Mouse (Mus musculus): ENCODE data around the gene Alkbh8. TPM values are rescaled to one million over a fixed set of nuclear protein-coding genes. Genes with fewer than 3 reads are reported as not detected.
"Not testable (repeated sequence)": the region's sequence is repeated elsewhere in the genome, so short reads cannot be mapped to it uniquely, and the experiment has no call there.

Alkbh8 gene
- 63.8 and 63.9 TPM in 2 replicates for polyA plus RNA-seq (2015; fragmentation: Nextera tagmentation; extraction: Ambion mirVana)

- Histone ChIP-seq H3K4me1 (replicated peaks; ENCODE audit: control insufficient read depth, insufficient read depth, low read length) (peaks cover 5% of the 10 kb centered on the region), H3K9ac (replicated peaks; ENCODE audit: low read depth, low read length) (peak within 1 kb of the TSS; percentile 80), H3K36me3 (ENCODE audit: control insufficient read depth, insufficient read depth) (peaks cover 2% of the 10 kb centered on the region; the same call in 1 of the 2 replicates), H3K4me2 (ENCODE audit: low read length) (peak within 1 kb of the TSS; percentile 67), H3K27me3 (replicated peaks; ENCODE audit: control insufficient read depth, insufficient read depth, low read length) (no peaks in the 10 kb centered on the region), H3K4me3 (replicated peaks; ENCODE audit: low read length) (peak within 1 kb of the TSS; percentile 57), H3K27ac (ENCODE audit: low read length) (peak within 1 kb of the TSS; percentile 82), H3K9me3 (ENCODE audit: control insufficient read depth, low read length) (no peaks in the 10 kb centered on the region)
- peak; percentile 98 for ATAC-seq
- 2% methylated on average over 20 of the region's 20 CpGs for WGBS
These were observed at the start of gene Alkbh8 for GRCm38 (mm10) chr9:3334962-3335767. Alkbh8 (plus strand) TSS chr9:3335140.

- no peak for ATAC-seq
- no peaks in the 10 kb centered on the region for H3K4me1 ChIP-seq (replicated peaks; ENCODE audit: control insufficient read depth, insufficient read depth, low read length)
- no peaks in the 10 kb centered on the region for H3K36me3 ChIP-seq (ENCODE audit: control insufficient read depth, insufficient read depth)
- no peak overlapping the region for H3K27ac ChIP-seq (ENCODE audit: low read length)
- H3K9ac ChIP-seq (replicated peaks; ENCODE audit: low read depth, low read length) = no peak overlapping the region
- no peak overlapping the region for H3K4me3 ChIP-seq (replicated peaks; ENCODE audit: low read length)
- H3K4me2 ChIP-seq (ENCODE audit: low read length) = no peak overlapping the region
- no peaks in the 10 kb centered on the region for H3K27me3 ChIP-seq (replicated peaks; ENCODE audit: control insufficient read depth, insufficient read depth, low read length)
- no peaks in the 10 kb centered on the region; the same call in 1 of the 2 replicates for H3K9me3 ChIP-seq (ENCODE audit: control insufficient read depth, low read length)
These were observed 25.6 kb upstream of the Alkbh8 start for GRCm38 (mm10) chr9:3309292-3309836.

GRCm38 (mm10) chr9:3310016-3310415 is 24.9 kb upstream of the Alkbh8 start:
- no peak overlapping the region for H3K4me3 ChIP-seq (replicated peaks; ENCODE audit: low read length)
- no peaks in the 10 kb centered on the region; the same call in 1 of the 2 replicates for H3K9me3 ChIP-seq (ENCODE audit: control insufficient read depth, low read length)
- H3K27ac ChIP-seq (ENCODE audit: low read length) = no peak overlapping the region
- no peak overlapping the region for H3K9ac ChIP-seq (replicated peaks; ENCODE audit: low read depth, low read length)
- no peak overlapping the region for H3K4me2 ChIP-seq (ENCODE audit: low read length)
- H3K36me3 ChIP-seq (ENCODE audit: control insufficient read depth, insufficient read depth) = no peaks in the 10 kb centered on the region
- H3K27me3 ChIP-seq (replicated peaks; ENCODE audit: control insufficient read depth, insufficient read depth, low read length) = no peaks in the 10 kb centered on the region
- 85% methylated on average over 2 of the region's 2 CpGs for WGBS
- H3K4me1 ChIP-seq (replicated peaks; ENCODE audit: control insufficient read depth, insufficient read depth, low read length) = no peaks in the 10 kb centered on the region
- no peak for ATAC-seq

GRCm38 (mm10) chr9:3327342-3328053 is 7.4 kb upstream of the Alkbh8 start:
- H3K9me3 ChIP-seq (ENCODE audit: control insufficient read depth, low read length); H3K27ac ChIP-seq (ENCODE audit: low read length); H3K4me2 ChIP-seq (ENCODE audit: low read length); H3K27me3 ChIP-seq (replicated peaks; ENCODE audit: control insufficient read depth, insufficient read depth, low read length); H3K36me3 ChIP-seq (ENCODE audit: control insufficient read depth, insufficient read depth); H3K4me3 ChIP-seq (replicated peaks; ENCODE audit: low read length); H3K4me1 ChIP-seq (replicated peaks; ENCODE audit: control insufficient read depth, insufficient read depth, low read length); ATAC-seq; H3K9ac ChIP-seq (replicated peaks; ENCODE audit: low read depth, low read length): not testable (repeated sequence)
- 67% methylated on average over 9 of the region's 9 CpGs for WGBS

- Histone ChIP-seq H3K4me1 (replicated peaks; ENCODE audit: control insufficient read depth, insufficient read depth, low read length) (no peaks in the 10 kb centered on the region), H3K4me2 (ENCODE audit: low read length) (no peak overlapping the region), H3K9me3 (ENCODE audit: control insufficient read depth, low read length) (no peaks in the 10 kb centered on the region), H3K4me3 (replicated peaks; ENCODE audit: low read length) (no peak overlapping the region), H3K27me3 (replicated peaks; ENCODE audit: control insufficient read depth, insufficient read depth, low read length) (no peaks in the 10 kb centered on the region), H3K9ac (replicated peaks; ENCODE audit: low read depth, low read length) (no peak overlapping the region), H3K36me3 (ENCODE audit: control insufficient read depth, insufficient read depth) (no peaks in the 10 kb centered on the region), H3K27ac (ENCODE audit: low read length) (no peak overlapping the region)
- 74% methylated on average over 3 of the region's 3 CpGs for WGBS
- ATAC-seq = no peak
These were observed 6.8 kb upstream of the Alkbh8 start for GRCm38 (mm10) chr9:3328054-3328595.

- Histone ChIP-seq H3K9me3 (ENCODE audit: control insufficient read depth, low read length) (no peaks in the 10 kb centered on the region), H3K36me3 (ENCODE audit: control insufficient read depth, insufficient read depth) (no peaks in the 10 kb centered on the region), H3K4me1 (replicated peaks; ENCODE audit: control insufficient read depth, insufficient read depth, low read length) (no peaks in the 10 kb centered on the region), H3K4me2 (ENCODE audit: low read length) (no peak overlapping the region), H3K27me3 (replicated peaks; ENCODE audit: control insufficient read depth, insufficient read depth, low read length) (no peaks in the 10 kb centered on the region), H3K27ac (ENCODE audit: low read length) (no peak overlapping the region), H3K4me3 (replicated peaks; ENCODE audit: low read length) (no peak overlapping the region), H3K9ac (replicated peaks; ENCODE audit: low read depth, low read length) (no peak overlapping the region)
- no peak for ATAC-seq
These were observed 4.6 kb upstream of the Alkbh8 start for GRCm38 (mm10) chr9:3330319-3330718.

- ATAC-seq = no peak
- Histone ChIP-seq H3K9me3 (ENCODE audit: control insufficient read depth, low read length) (no peaks in the 10 kb centered on the region), H3K9ac (replicated peaks; ENCODE audit: low read depth, low read length) (no peak overlapping the region), H3K4me3 (replicated peaks; ENCODE audit: low read length) (no peak overlapping the region), H3K4me1 (replicated peaks; ENCODE audit: control insufficient read depth, insufficient read depth, low read length) (no peaks in the 10 kb centered on the region), H3K27me3 (replicated peaks; ENCODE audit: control insufficient read depth, insufficient read depth, low read length) (no peaks in the 10 kb centered on the region), H3K36me3 (ENCODE audit: control insufficient read depth, insufficient read depth) (no peaks in the 10 kb centered on the region), H3K4me2 (ENCODE audit: low read length) (no peak overlapping the region), H3K27ac (ENCODE audit: low read length) (no peak overlapping the region)
- WGBS = 77% methylated on average over 3 of the region's 3 CpGs
These were observed 4.1 kb upstream of the Alkbh8 start for GRCm38 (mm10) chr9:3330737-3331384.

GRCm38 (mm10) chr9:3336661-3337060 is 1.7 kb downstream of the Alkbh8 start:
- no peaks in the 10 kb centered on the region for H3K9me3 ChIP-seq (ENCODE audit: control insufficient read depth, low read length)
- WGBS = 90% methylated on average over 3 of the region's 3 CpGs
- H3K4me1 ChIP-seq (replicated peaks; ENCODE audit: control insufficient read depth, insufficient read depth, low read length) = peaks cover 5% of the 10 kb centered on the region
- H3K27me3 ChIP-seq (replicated peaks; ENCODE audit: control insufficient read depth, insufficient read depth, low read length) = no peaks in the 10 kb centered on the region
- no peak for ATAC-seq
- H3K9ac ChIP-seq (replicated peaks; ENCODE audit: low read depth, low read length) = no peak overlapping the region
- H3K36me3 ChIP-seq (ENCODE audit: control insufficient read depth, insufficient read depth) = peaks cover 7% of the 10 kb centered on the region; the same call in 1 of the 2 replicates
- peak overlapping the region; percentile 42 for H3K4me2 ChIP-seq (ENCODE audit: low read length)
- H3K27ac ChIP-seq (ENCODE audit: low read length) = no peak overlapping the region
- H3K4me3 ChIP-seq (replicated peaks; ENCODE audit: low read length) = no peak overlapping the region

- Histone ChIP-seq H3K27me3 (replicated peaks; ENCODE audit: control insufficient read depth, insufficient read depth, low read length) (no peaks in the 10 kb centered on the region), H3K4me3 (replicated peaks; ENCODE audit: low read length) (no peak overlapping the region), H3K9me3 (ENCODE audit: control insufficient read depth, low read length) (no peaks in the 10 kb centered on the region), H3K27ac (ENCODE audit: low read length) (no peak overlapping the region), H3K9ac (replicated peaks; ENCODE audit: low read depth, low read length) (no peak overlapping the region), H3K36me3 (ENCODE audit: control insufficient read depth, insufficient read depth) (peaks cover 31% of the 10 kb centered on the region), H3K4me1 (replicated peaks; ENCODE audit: control insufficient read depth, insufficient read depth, low read length) (no peaks in the 10 kb centered on the region), H3K4me2 (ENCODE audit: low read length) (no peak overlapping the region)
- ATAC-seq = no peak
These were observed 10.2 kb downstream of the Alkbh8 start for GRCm38 (mm10) chr9:3345136-3345535.
